Comparison of ENCODE assay signal across 28 mouse cellular contexts in the genomic region with DNA sequence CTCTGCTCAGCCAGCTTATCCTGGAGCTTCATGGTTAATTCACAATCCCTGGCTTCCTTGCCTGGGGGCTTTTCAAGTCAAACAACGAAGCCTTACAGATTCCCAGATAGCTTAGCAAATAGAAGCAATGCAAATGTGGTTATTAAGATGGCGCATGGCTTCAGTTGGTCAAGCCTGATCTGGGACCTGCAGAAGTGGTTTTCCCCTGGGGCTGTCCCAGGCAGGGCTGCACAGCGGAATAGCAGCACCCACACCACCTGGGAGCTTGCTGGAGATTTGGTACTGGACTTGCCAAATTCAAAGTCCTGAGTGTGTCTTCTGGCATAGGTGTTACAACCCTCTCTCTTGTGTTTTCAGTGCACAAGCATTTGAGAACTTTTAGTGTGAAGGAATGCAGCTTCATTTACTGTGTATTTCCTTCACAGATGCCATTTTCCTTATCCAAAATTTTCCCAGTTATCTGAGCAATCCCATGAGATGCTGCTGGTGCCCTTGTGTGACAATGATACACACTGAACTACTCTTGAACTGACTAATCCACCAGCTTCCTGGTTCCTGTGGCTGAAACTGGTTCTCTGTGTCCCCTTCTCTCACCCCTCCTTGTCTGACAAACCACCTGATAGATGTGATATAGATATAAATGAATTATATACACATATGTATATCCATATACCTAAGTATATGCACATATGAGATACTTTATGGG.
"Had no signal": no experiment of that assay in that cellular context is flagged by ENCODE, and none has a peak within 500 bp of the region (broad histone marks: within the 10 kb centered on the region; RNA-seq: fewer than 3 reads in every experiment).

No protein-coding gene starts in this region.

- H3K27ac ChIP-seq: embryonic facial prominence, embryonic 10.5 days; embryonic facial prominence, embryonic 12.5 days; embryonic facial prominence, embryonic 13.5 days; embryonic facial prominence, embryonic 15.5 days; forebrain, embryonic 10.5 days; forebrain, embryonic 12.5 days; forebrain, embryonic 13.5 days; forebrain, embryonic 15.5 days; gastrocnemius, adult 2 months; heart, adult 2 months had no signal

- H3K27me3 ChIP-seq: embryonic facial prominence, embryonic 12.5 days; embryonic facial prominence, embryonic 13.5 days; embryonic facial prominence, embryonic 15.5 days; forebrain, embryonic 12.5 days; forebrain, embryonic 13.5 days; forebrain, embryonic 15.5 days had no signal

- H3K36me3 ChIP-seq: embryonic facial prominence, embryonic 10.5 days; embryonic facial prominence, embryonic 12.5 days; embryonic facial prominence, embryonic 13.5 days; embryonic facial prominence, embryonic 15.5 days; forebrain, embryonic 10.5 days; forebrain, embryonic 12.5 days; forebrain, embryonic 15.5 days had no signal

- H3K4me2 ChIP-seq: embryonic facial prominence, embryonic 12.5 days; embryonic facial prominence, embryonic 13.5 days; embryonic facial prominence, embryonic 15.5 days; forebrain, embryonic 12.5 days; forebrain, embryonic 13.5 days; forebrain, embryonic 15.5 days had no signal

- ATAC-seq: forebrain, embryonic 13.5 days; forebrain, embryonic 14.5 days; forebrain, embryonic 15.5 days; forebrain, embryonic 16.5 days; forebrain, postnatal 0 days had no signal

- H3K4me1 ChIP-seq: embryonic facial prominence, embryonic 10.5 days; embryonic facial prominence, embryonic 12.5 days; embryonic facial prominence, embryonic 13.5 days; embryonic facial prominence, embryonic 15.5 days; forebrain, embryonic 10.5 days; forebrain, embryonic 12.5 days; forebrain, embryonic 13.5 days; forebrain, embryonic 15.5 days had no signal

- H3K9ac ChIP-seq: embryonic facial prominence, embryonic 12.5 days; embryonic facial prominence, embryonic 13.5 days; embryonic facial prominence, embryonic 15.5 days; forebrain, embryonic 12.5 days; forebrain, embryonic 13.5 days; forebrain, embryonic 15.5 days; forebrain, postnatal 0 days had no signal

- H3K4me3 ChIP-seq: embryonic facial prominence, embryonic 10.5 days; embryonic facial prominence, embryonic 12.5 days; embryonic facial prominence, embryonic 13.5 days; embryonic facial prominence, embryonic 15.5 days; erythroblast, embryonic 14.5 days; forebrain, embryonic 10.5 days; forebrain, embryonic 12.5 days; forebrain, embryonic 13.5 days; forebrain, embryonic 15.5 days; gastrocnemius, adult 2 months; heart, adult 2 months had no signal

- H3K9me3 ChIP-seq: embryonic facial prominence, embryonic 10.5 days; embryonic facial prominence, embryonic 12.5 days; embryonic facial prominence, embryonic 15.5 days; forebrain, embryonic 12.5 days; forebrain, embryonic 15.5 days had no signal

- DNase-seq: cerebellum, adult 2 months; cerebellum, adult 8-10 months; cerebellum, adult 9-10 months; cerebellum, adult 9-11 months; cerebellum, postnatal 10 days; cerebellum, postnatal 14 days; cerebellum, postnatal 25 days; cerebellum, postnatal 36 days; embryo, embryonic 11 days; forebrain, postnatal 0 days; gastrocnemius, adult 2 months; gastrocnemius, postnatal 10 days; gastrocnemius, postnatal 14 days; gastrocnemius, postnatal 25 days; gastrocnemius, postnatal 36 days; heart, adult 18-20 months; heart, adult 2 months had no signal
